Mouse (Mus musculus) heart, postnatal 10 days (tissue): Measurements from ENCODE around the gene Plekhh2. TPM values are rescaled to one million over a fixed set of nuclear protein-coding genes. Genes with fewer than 3 reads are reported as not detected.

Source experiments
- total RNA-seq, 2 experiments: library from RNA; stranded (reverse); gene quantifications; 2 replicates each; pipeline ENCODE4 v1.2.3; 2021

The Plekhh2 gene
- total RNA-seq, 2 experiments from 2014 or later = 6.3 to 7.0 TPM

Other genes with a start within 250 kb of the Plekhh2 start
- 10 to 100 TPM in 1 of 2 experiments, 1 to 10 TPM in 1; 8.8 to 11.7 TPM for gene Thada, start 45.7 kb upstream of the Plekhh2 start, total RNA-seq
- 1 to 10 TPM; 4.3 to 5.0 TPM for gene Dync2li1, start 114.6 kb downstream of the Plekhh2 start, total RNA-seq
- not detected for gene Abcg8, start 164.4 kb downstream of the Plekhh2 start, total RNA-seq
- gene Abcg5, start 171.1 kb downstream of the Plekhh2 start, total RNA-seq = not detected